Mouse (Mus musculus) liver, embryonic 15.5 days (tissue): ENCODE measurements at regions not wholly inside any gene's neighbourhood (a gene's known extent, or its start where the extent isn't known, plus 50 kb on each side); places are given as distances from the start of the nearest gene placed in this dataset.

Experiments
- ATAC-seq: fragments of 200-750 bp; cut with Nextera tagmentation; 2 replicates; pipeline ENCODE4 v1.8.0; 2017; ENCODE audit warnings: moderate number of reproducible peaks, mild to moderate bottlenecking, moderate library complexity; ENCODE audit not compliant: insufficient read depth
- H3K27ac ChIP-seq: fragments of 300-500 bp; sonication (generic); replicated peaks from 2 replicates; pipeline ENCODE4 v1.5.1; 2015; ENCODE audit warnings: mild to moderate bottlenecking, inconsistent platforms
- H3K27me3 ChIP-seq: fragments of 300-500 bp; sonication (generic); 2 replicates; pipeline ENCODE4 v1.6.1; 2015; ENCODE audit warnings: mild to moderate bottlenecking, inconsistent platforms
- H3K36me3 ChIP-seq: fragments of 300-500 bp; sonication (generic); replicated peaks from 2 replicates; pipeline ENCODE4 v1.6.1; 2015; ENCODE audit warnings: moderate library complexity, mild to moderate bottlenecking, inconsistent platforms
- H3K4me1 ChIP-seq: fragments of 300-500 bp; sonication (generic); replicated peaks from 2 replicates; pipeline ENCODE4 v1.6.1; 2015; ENCODE audit warnings: inconsistent platforms
- H3K4me2 ChIP-seq: fragments of 300-500 bp; sonication (generic); 2 replicates; pipeline ENCODE4 v1.6.1; 2015; ENCODE audit warnings: moderate library complexity, mild to moderate bottlenecking, inconsistent platforms
- H3K4me3 ChIP-seq: fragments of 300-500 bp; sonication (generic); replicated peaks from 2 replicates; pipeline ENCODE4 v1.5.1; 2015; ENCODE audit warnings: mild to moderate bottlenecking, inconsistent platforms
- H3K9ac ChIP-seq: fragments of 300-500 bp; sonication (generic); 2 replicates; pipeline ENCODE4 v1.6.1; 2015; ENCODE audit warnings: moderate library complexity, mild to moderate bottlenecking, inconsistent platforms
- H3K9me3 ChIP-seq: fragments of 300-500 bp; sonication (generic); replicated peaks from 2 replicates; pipeline ENCODE4 v1.6.1; 2016; ENCODE audit warnings: inconsistent platforms
- WGBS: fragments of 180-500 bp; shearing (Covaris S2); methylation state at CpG from one replicate; pipeline ENCODE4 v1.1.7; 2015; ENCODE audit warnings: mixed read lengths; ENCODE audit not compliant: insufficient replicate concordance; 5-methylcytosine and 5-hydroxymethylcytosine counted together

DNA sequence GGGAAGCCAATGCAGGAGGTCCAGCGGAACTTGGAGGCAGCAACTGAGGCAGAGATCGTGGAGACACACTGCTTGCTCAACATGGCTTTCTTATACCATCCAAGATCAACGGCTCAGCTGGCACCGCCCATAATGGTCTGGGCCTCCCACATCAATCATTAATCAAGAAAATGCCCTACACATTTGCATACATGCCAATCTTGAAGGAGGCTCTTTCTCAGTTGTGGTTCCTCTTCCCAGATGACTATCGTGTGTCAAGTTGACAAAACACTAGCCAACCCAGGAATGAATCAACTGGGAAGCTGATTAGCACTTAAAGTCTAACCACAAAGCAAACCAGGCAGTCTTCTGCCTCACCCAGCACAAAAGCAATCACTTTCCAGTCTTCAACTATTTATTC lies 121.1 kb downstream of the Tmco5 start:
- no peaks in the 10 kb centered on the region for H3K36me3 ChIP-seq
- H3K4me2 ChIP-seq = no peak overlapping the region
- H3K27ac ChIP-seq = no peak overlapping the region
- WGBS = 25% methylated on average over 5 of the region's 5 CpGs
- no peaks in the 10 kb centered on the region for H3K27me3 ChIP-seq
- no peak overlapping the region for H3K9ac ChIP-seq
- H3K9me3 ChIP-seq = no peaks in the 10 kb centered on the region
- H3K4me1 ChIP-seq = peaks cover 13% of the 10 kb centered on the region
- no peak overlapping the region for H3K4me3 ChIP-seq
- ATAC-seq = no peak

DNA sequence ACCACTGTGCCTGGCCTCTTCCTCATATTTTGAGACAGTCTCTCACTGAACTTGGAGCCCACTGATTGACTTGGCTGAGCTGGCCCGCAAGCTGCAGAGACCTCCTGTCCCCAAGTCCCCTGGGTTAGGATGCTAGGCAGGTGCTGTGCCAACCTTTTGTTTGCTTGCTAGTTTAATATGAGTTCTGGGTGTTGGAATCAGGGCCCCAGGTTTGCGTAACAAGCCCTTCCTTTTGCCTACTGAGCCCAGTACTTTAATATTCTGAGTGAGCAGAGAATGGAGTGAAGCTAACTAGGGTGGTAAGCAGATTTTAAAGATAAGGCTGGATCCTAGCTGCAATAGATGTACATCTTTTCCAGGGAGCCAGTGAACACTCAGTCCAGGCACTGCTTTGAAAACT lies 117.2 kb upstream of the Spred1 start:
- Histone ChIP-seq H3K9ac (no peak overlapping the region), H3K36me3 (no peaks in the 10 kb centered on the region), H3K4me2 (no peak overlapping the region), H3K27ac (no peak overlapping the region), H3K27me3 (no peaks in the 10 kb centered on the region), H3K4me1 (peaks cover 8% of the 10 kb centered on the region), H3K4me3 (no peak overlapping the region), H3K9me3 (no peaks in the 10 kb centered on the region)
- no peak for ATAC-seq
- 61% methylated on average over 2 of the region's 2 CpGs for WGBS

DNA sequence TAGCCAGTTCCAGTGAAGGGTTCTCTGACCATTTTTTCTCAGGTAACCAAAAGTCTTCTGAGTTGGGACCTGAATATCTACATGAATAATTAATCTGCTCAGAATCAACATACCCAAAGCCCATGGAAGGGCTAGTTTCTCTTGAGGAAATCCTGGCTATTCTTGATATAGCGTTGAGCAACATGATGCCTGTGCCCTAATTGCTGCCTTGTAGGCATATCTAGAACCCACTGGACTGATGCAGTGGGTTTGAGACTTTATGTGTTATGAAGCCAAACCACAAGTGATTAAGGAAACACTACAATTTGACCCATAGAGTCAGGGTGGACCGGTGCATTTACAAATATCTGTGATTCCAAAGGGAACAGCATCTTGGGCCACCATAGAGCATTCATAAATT lies 114.3 kb upstream of the Spred1 start:
- Histone ChIP-seq H3K9me3 (no peaks in the 10 kb centered on the region), H3K36me3 (no peaks in the 10 kb centered on the region), H3K9ac (no peak overlapping the region), H3K4me1 (no peaks in the 10 kb centered on the region), H3K27ac (no peak overlapping the region), H3K4me2 (no peak overlapping the region), H3K27me3 (no peaks in the 10 kb centered on the region), H3K4me3 (no peak overlapping the region)
- ATAC-seq = no peak
- 70% methylated on average over 2 of the region's 2 CpGs for WGBS

DNA sequence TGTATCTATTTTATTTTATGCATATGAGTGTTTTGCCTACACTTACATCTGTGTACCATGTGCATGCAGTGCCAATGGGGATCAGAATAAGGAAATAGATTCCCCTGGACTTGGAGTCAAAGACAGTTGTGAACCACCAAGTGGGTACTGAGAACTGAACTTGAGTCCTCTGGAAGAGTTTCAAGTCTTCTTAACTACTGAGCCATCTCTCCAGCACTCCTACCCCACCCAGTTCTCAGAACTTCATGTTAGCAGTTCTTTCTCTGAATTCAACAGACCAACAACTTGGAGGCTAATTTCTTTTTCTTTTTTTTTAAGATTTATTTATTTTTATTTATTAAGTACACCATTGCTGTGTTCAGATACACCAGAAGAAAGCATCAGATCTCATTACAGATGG lies 112.3 kb upstream of the Spred1 start:
- H3K9me3 ChIP-seq = no peaks in the 10 kb centered on the region
- H3K4me1 ChIP-seq = no peaks in the 10 kb centered on the region
- no peak overlapping the region for H3K27ac ChIP-seq
- H3K9ac ChIP-seq = no peak overlapping the region
- no peaks in the 10 kb centered on the region for H3K27me3 ChIP-seq
- no peak overlapping the region for H3K4me3 ChIP-seq
- ATAC-seq = no peak
- no peak overlapping the region for H3K4me2 ChIP-seq
- no peaks in the 10 kb centered on the region for H3K36me3 ChIP-seq

DNA sequence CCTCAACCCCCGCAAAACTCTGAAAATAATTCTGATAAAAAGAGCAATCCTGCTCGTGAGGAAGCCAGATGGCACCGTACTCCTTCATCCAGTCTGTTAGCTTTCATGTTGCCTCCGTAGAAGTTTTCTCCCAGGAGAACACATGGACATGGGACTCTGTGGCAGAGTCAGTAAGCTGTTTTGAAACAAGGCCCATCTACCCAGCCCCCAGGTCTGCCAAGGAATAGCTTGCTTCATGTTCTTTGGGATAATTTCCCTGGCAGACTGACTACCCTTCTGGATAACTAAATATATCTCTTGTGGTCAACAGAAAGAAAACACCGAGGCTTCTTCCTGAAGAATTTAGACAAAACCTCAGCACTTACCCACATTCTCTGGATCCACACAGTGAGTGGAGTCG lies 111.2 kb upstream of the Spred1 start:
- H3K9ac ChIP-seq = no peak overlapping the region

DNA sequence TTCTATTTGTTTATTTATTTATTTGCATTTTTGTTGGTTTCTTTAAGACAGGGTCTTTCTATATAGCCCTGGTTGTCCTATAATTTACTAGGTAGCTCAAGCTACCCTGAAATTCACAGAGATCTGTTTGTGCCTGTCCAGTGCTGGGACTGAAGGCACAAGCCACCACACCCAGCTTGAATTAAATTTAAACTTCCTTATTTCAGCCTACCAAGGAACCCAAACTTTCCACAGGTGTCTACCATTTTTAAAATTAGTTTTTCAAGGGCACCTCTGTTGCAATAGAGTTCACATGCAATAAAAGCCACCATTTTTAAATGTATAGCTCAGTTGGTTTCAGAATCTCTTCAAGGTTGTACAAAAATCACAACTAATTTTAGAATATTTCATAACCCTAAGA lies 110.2 kb upstream of the Spred1 start:
- Histone ChIP-seq H3K4me3 (no peak overlapping the region), H3K9me3 (no peaks in the 10 kb centered on the region), H3K36me3 (no peaks in the 10 kb centered on the region), H3K4me1 (no peaks in the 10 kb centered on the region), H3K27ac (no peak overlapping the region), H3K27me3 (no peaks in the 10 kb centered on the region), H3K9ac (no peak overlapping the region), H3K4me2 (no peak overlapping the region)
- no peak for ATAC-seq

More for the DNA sequence above, 111.2 kb upstream of the Spred1 start:
- ATAC-seq = no peak
- no peaks in the 10 kb centered on the region for H3K36me3 ChIP-seq
- 54% methylated on average over 6 of the region's 6 CpGs for WGBS
- H3K4me1 ChIP-seq = no peaks in the 10 kb centered on the region
- H3K4me2 ChIP-seq = no peak overlapping the region
- no peaks in the 10 kb centered on the region for H3K27me3 ChIP-seq
- no peak overlapping the region for H3K27ac ChIP-seq
- no peaks in the 10 kb centered on the region for H3K9me3 ChIP-seq
- no peak overlapping the region for H3K4me3 ChIP-seq

DNA sequence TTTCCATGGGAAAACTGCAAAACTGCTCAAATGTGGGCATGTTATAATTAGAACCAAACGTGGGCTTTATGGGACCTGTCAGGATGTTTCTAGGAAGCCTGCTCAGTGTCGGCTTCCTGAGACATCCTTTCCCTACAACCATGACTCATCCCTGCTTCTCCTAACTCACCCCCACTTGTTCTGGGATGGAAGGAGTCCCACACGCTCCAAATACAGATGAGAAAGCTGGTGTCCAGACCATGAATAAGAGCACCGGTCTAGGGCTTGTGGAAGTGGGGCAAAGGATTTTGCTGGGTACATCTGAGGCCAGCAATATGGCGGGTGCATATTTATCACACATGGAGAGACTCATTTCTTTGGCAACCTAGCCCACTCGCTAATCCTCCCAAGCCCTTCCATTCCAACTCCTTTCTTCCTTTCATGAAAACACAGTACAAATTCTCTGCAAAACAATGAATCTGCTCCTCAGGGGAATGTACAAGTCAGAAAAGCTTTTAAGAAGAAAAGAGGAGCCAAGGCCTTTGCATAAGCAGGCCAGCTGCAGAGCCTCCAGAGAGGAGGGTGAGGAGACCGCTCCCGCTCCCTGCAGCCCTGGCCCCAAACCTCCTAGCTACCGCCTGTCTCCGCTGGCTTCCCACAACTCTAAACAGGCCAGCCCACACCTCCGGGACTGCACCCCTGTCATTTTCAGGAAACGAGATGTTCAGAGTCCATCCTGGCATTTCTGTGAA lies 103.1 kb upstream of the Spred1 start:
- Histone ChIP-seq H3K4me1 (no peaks in the 10 kb centered on the region), H3K4me3 (no peak overlapping the region), H3K9me3 (no peaks in the 10 kb centered on the region), H3K4me2 (no peak overlapping the region), H3K36me3 (no peaks in the 10 kb centered on the region), H3K27me3 (no peaks in the 10 kb centered on the region), H3K27ac (no peak overlapping the region), H3K9ac (no peak overlapping the region)
- WGBS = 37% methylated on average over 12 of the region's 12 CpGs
- no peak for ATAC-seq

DNA sequence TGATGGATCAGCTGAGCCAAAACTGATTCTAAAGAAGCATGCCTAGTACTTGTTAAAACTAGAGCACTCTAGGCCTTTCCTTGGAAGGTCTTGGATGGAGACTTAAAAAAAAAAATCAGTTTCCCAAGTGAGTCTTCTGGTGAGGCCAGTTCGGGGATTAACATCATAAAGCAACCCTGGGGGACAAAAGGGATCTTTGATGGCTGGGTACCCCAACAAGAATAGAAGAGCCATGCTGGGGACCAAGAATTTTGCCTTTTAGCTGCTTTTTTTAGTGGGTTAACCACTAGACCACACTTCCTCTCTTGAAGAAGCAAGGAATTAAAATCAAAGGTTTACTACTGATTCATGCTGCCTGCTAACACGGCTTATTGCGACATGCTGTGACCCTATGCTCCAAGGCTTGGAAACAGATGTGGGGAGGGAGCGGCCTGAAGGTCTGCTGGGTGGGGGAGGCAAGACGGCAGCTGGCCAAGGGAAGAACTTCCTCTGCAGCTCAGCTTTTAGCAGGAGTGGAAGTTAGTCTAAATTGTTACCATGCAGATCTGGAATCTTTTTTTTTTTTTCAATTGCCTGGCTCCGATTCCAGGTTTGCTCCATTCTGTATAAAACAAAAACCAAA lies 102.1 kb upstream of the Spred1 start:
- no peaks in the 10 kb centered on the region for H3K27me3 ChIP-seq
- no peak overlapping the region for H3K9ac ChIP-seq
- H3K36me3 ChIP-seq = no peaks in the 10 kb centered on the region
- H3K4me1 ChIP-seq = no peaks in the 10 kb centered on the region
- H3K4me3 ChIP-seq = no peak overlapping the region
- no peak overlapping the region for H3K4me2 ChIP-seq
- no peak overlapping the region for H3K27ac ChIP-seq
- 31% methylated on average over 6 of the region's 6 CpGs for WGBS
- no peaks in the 10 kb centered on the region for H3K9me3 ChIP-seq
- ATAC-seq = no peak

DNA sequence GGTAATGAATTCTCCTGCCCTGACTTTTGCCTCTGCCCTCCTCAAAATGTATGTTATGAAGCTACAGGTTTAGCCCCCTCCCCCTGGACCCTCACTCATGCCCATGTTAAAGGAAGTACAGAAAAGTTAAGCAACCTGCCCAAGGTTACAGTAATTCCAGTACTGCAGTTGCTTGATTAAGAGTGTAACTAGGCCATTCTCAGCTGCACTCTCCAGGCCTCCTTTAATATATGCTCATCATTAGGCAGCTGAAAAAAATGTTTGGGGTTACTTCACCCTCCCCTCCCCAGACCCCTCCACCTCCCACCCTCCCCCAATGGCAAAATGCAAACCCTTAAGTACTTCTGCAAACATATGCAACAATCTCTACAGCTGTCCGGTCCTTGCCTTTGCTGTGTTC lies 101.6 kb upstream of the Spred1 start:
- no peak overlapping the region for H3K9ac ChIP-seq
- H3K4me1 ChIP-seq = no peaks in the 10 kb centered on the region
- H3K9me3 ChIP-seq = no peaks in the 10 kb centered on the region
- 70% methylated on average over 1 of the region's 1 CpGs for WGBS
- no peaks in the 10 kb centered on the region for H3K36me3 ChIP-seq
- no peak overlapping the region for H3K4me3 ChIP-seq
- H3K27me3 ChIP-seq = no peaks in the 10 kb centered on the region
- ATAC-seq = no peak
- no peak overlapping the region for H3K4me2 ChIP-seq
- no peak overlapping the region for H3K27ac ChIP-seq

DNA sequence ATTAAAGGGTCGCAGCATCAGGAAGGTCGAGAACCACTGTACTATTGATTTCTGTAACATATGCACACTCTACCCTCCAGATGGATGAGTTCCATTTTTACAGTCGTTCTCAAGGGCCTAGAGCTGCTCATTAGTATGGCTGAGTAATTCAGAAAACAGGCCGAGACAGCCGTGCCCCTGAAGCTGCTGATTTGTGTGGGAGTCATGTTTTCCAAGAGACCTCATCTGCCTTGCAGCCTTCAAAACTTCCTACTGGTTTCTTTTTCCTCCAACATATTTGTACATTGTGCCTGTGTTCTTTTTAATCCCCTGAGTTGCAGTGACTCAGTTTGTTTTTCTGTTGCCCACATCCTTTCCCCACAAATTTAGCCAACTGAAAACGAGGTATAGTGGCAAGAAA lies 99.4 kb upstream of the Spred1 start:
- Histone ChIP-seq H3K9me3 (no peaks in the 10 kb centered on the region), H3K36me3 (no peaks in the 10 kb centered on the region), H3K27me3 (no peaks in the 10 kb centered on the region), H3K9ac (no peak overlapping the region), H3K4me1 (no peaks in the 10 kb centered on the region), H3K4me3 (no peak overlapping the region), H3K4me2 (no peak overlapping the region), H3K27ac (no peak overlapping the region)
- no peak for ATAC-seq
- WGBS = 50% methylated on average over 6 of the region's 6 CpGs

DNA sequence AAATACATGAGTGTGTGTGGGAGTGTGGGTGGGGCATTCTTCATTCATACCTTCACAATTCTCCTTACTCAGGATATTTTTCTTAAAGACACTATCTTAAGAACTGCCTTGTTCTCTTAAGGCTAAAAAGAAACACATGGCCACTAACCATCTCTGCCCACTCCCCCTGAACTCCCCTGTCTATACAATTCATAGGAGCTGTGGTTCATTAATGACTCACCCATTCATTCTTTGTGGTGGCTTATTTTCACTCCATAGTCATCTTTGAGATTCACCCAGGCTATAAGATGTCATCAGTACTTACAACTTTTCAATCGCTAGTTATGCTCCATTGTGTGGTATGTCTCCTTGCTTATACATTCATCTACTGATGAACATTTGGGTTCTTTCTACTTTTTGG lies 97.7 kb upstream of the Spred1 start:
- Histone ChIP-seq H3K4me3 (no peak overlapping the region), H3K4me2 (no peak overlapping the region), H3K9ac (no peak overlapping the region), H3K27me3 (no peaks in the 10 kb centered on the region), H3K36me3 (no peaks in the 10 kb centered on the region), H3K27ac (no peak overlapping the region), H3K4me1 (no peaks in the 10 kb centered on the region), H3K9me3 (no peaks in the 10 kb centered on the region)
- 80% methylated on average over 1 of the region's 1 CpGs for WGBS
- no peak for ATAC-seq

DNA sequence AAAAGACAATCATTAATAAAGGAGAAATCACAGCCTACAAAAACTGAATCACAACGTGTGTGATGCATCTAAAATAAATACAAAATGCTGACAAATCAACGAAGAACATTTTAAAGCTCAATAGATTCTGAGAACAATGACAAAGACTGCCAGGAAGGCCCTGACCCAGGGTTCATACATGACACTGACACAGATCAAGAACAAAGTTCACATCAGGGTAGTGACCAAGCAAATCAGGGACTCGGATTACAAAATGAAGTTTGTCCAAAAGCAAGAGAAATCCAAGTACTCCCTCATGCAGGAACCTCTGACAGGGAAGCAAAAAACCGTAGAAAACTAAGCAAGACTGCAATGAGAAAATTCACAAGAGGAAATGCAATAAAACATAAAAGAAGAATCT lies 94.1 kb upstream of the Spred1 start:
- H3K9ac ChIP-seq = no peak overlapping the region
- WGBS = 44% methylated on average over 4 of the region's 4 CpGs
- no peak for ATAC-seq
- no peaks in the 10 kb centered on the region for H3K4me1 ChIP-seq
- H3K4me3 ChIP-seq = no peak overlapping the region
- no peaks in the 10 kb centered on the region for H3K27me3 ChIP-seq
- H3K9me3 ChIP-seq = no peaks in the 10 kb centered on the region
- no peak overlapping the region for H3K4me2 ChIP-seq
- H3K36me3 ChIP-seq = no peaks in the 10 kb centered on the region
- no peak overlapping the region for H3K27ac ChIP-seq
